Mouse (Mus musculus) lung, embryonic 15.5 days (tissue): ENCODE measurements around the gene Mmachc. TPM values are rescaled to one million over a fixed set of nuclear protein-coding genes. Genes with fewer than 3 reads are reported as not detected.
A peak's percentile ranks its signal among the peaks of the same experiment; 100 is the strongest.
"Not testable (repeated sequence)": the region's sequence is repeated elsewhere in the genome, so short reads cannot be mapped to it uniquely, and the experiment has no call there.

Experiments used
- ATAC-seq: fragments of 200-750 bp; cut with Nextera tagmentation; 2 replicates; pipeline ENCODE4 v1.8.0; 2017; ENCODE audit warnings: moderate number of reproducible peaks, borderline replicate concordance; ENCODE audit not compliant: low FRiP score, low TSS enrichment; ENCODE audit errors: extremely low read depth
- H3K27ac ChIP-seq: fragments of 300-500 bp; sonication (generic); 2 replicates; pipeline ENCODE4 v1.5.1; 2015; ENCODE audit warnings: moderate library complexity, mild to moderate bottlenecking, inconsistent platforms
- H3K27me3 ChIP-seq: fragments of 300-500 bp; sonication (generic); 2 replicates; pipeline ENCODE4 v1.6.1; 2015; ENCODE audit warnings: inconsistent platforms
- H3K36me3 ChIP-seq: fragments of 300-500 bp; sonication (generic); 2 replicates; pipeline ENCODE4 v1.6.1; 2015; ENCODE audit warnings: inconsistent platforms
- H3K4me1 ChIP-seq: fragments of 300-500 bp; sonication (generic); 2 replicates; pipeline ENCODE4 v1.6.1; 2015; ENCODE audit warnings: inconsistent platforms
- H3K4me2 ChIP-seq: fragments of 300-500 bp; sonication (generic); 2 replicates; pipeline ENCODE4 v1.6.1; 2015; ENCODE audit warnings: inconsistent platforms, mild to moderate bottlenecking, moderate library complexity
- H3K4me3 ChIP-seq: fragments of 300-500 bp; sonication (generic); 2 replicates; pipeline ENCODE4 v1.5.1; 2015; ENCODE audit warnings: mild to moderate bottlenecking, inconsistent platforms
- H3K9ac ChIP-seq: fragments of 300-500 bp; sonication (generic); 2 replicates; pipeline ENCODE4 v1.6.1; 2015; ENCODE audit warnings: inconsistent platforms
- H3K9me3 ChIP-seq: fragments of 300-500 bp; sonication (generic); 2 replicates; pipeline ENCODE4 v1.6.1; 2016; ENCODE audit warnings: inconsistent platforms
- WGBS: fragments of 180-500 bp; shearing (Covaris S2); methylation state at CpG from one replicate; pipeline ENCODE4 v1.1.7; 2015; 5-methylcytosine and 5-hydroxymethylcytosine counted together
- polyA plus RNA-seq: library from polyadenylated mRNA; unstranded; fragments of >200 nt; fragmentation: Nextera tagmentation; extraction: Ambion mirVana; gene quantifications from 2 replicates; pipeline ENCODE4 v1.2.1, GENCODE M21; 2015

Gene Mmachc
- polyA plus RNA-seq, 1 experiment from 2014 or later, result 24.7 TPM

DNA sequence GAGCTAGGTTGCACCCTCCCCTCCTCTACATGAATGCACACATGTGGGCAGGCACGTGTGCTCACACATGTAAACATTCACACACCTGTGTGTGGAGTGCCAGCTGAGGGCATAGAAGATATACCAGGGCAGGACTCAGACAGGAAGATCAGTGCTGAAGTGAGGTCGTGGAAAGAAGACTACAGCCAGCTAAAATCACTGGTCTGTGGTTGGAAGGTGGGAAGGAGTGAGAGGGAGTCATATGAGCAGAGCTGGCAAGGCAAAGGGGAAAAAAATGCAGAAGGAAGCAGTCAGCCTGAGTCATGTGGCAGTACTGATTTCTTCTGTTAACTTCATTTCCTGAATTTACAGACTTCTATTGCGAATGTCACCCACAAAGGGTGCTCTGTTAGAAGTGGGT is 40.1 kb downstream of the Mmachc start:
- Histone ChIP-seq H3K4me1 (peaks cover 5% of the 10 kb centered on the region; the same call in 1 of the 2 replicates), H3K9me3 (no peaks in the 10 kb centered on the region), H3K9ac (no peak overlapping the region), H3K4me2 (no peak overlapping the region), H3K27ac (no peak overlapping the region), H3K36me3 (no peaks in the 10 kb centered on the region), H3K27me3 (no peaks in the 10 kb centered on the region), H3K4me3 (no peak overlapping the region)
- WGBS, result 41% methylated on average over 3 of the region's 3 CpGs
- ATAC-seq, result no peak

DNA sequence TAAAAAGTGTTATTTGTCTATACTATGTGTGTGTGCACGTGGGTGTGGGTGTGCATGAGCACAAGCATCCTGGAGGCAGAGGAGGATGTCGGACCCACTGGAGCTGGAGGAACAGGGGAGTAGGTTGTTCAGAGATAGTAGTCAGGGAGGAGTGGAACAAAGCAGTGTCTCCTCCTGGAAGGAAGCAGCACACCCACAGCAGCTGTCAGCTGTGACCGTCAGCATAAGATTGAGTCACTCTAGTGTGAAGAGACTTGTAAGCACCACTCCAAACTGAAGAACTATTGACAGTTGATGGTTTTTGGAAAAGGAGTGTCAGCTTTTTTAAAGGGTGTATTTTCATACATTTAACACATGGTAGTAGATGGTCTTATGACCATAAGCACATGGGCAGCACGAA is 41.6 kb downstream of the Mmachc start:
- Histone ChIP-seq H3K9me3 (no peaks in the 10 kb centered on the region), H3K27me3 (no peaks in the 10 kb centered on the region), H3K4me2 (no peak overlapping the region), H3K4me3 (no peak overlapping the region), H3K36me3 (no peaks in the 10 kb centered on the region), H3K9ac (no peak overlapping the region), H3K27ac (no peak overlapping the region), H3K4me1 (no peaks in the 10 kb centered on the region)
- ATAC-seq, result no peak
- 49% methylated on average over 4 of the region's 4 CpGs for WGBS

DNA sequence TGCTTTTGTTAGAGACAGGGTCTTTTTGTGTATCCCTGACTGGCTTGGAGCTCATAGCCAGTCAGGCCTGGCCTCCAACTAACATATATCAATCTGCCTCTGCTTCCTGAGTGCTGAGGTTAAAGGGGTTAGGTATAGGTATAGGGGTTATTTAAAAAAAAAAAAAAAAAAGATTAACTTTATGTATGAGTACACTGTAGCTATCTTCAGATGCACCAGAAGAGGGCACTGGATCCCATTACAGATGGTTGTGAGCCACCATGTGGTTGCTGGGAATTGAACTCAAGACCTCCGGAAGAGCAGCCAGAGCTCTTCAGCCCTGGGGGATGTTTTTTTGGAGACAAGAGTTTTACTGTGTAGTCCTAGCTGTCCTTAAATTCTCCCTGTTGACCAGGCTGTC is 46.2 kb downstream of the Mmachc start:
- H3K4me1 ChIP-seq, result peaks cover 11% of the 10 kb centered on the region; the same call in 1 of the 2 replicates
- no peak for ATAC-seq
- no peak overlapping the region for H3K9ac ChIP-seq
- H3K4me3 ChIP-seq, result no peak overlapping the region
- 95% methylated on average over 1 of the region's 1 CpGs for whole genome bisulfite sequencing
- H3K9me3 ChIP-seq, result no peaks in the 10 kb centered on the region
- H3K36me3 ChIP-seq, result no peaks in the 10 kb centered on the region
- H3K27ac ChIP-seq, result no peak overlapping the region
- no peaks in the 10 kb centered on the region for H3K27me3 ChIP-seq
- H3K4me2 ChIP-seq, result no peak overlapping the region

DNA sequence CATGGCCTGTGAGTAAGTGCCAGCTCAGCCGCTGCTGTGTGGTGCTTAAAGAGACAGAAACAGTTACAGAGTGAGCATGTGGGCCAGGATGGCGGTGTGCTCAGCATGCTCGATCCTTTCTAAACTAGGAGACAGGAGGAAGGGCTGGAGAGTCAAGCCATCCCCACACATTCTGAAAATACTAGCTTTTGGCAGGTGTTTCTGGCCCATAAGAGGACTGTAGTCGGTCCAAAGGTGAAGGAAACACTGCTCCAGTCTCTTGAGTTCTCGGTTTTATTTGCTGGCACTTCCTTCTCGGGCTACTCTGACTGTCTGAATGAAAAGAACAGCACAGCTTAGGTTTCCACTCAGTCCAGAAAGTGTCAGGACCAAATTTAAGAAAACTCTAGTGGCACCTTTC is 47.4 kb downstream of the Mmachc start:
- H3K4me2 ChIP-seq, result no peak overlapping the region
- H3K9ac ChIP-seq, result no peak overlapping the region
- no peaks in the 10 kb centered on the region for H3K27me3 ChIP-seq
- WGBS, result 64% methylated on average over 6 of the region's 6 CpGs
- no peaks in the 10 kb centered on the region for H3K36me3 ChIP-seq
- H3K27ac ChIP-seq, result no peak overlapping the region
- H3K4me1 ChIP-seq, result peaks cover 11% of the 10 kb centered on the region; the same call in 1 of the 2 replicates
- no peak overlapping the region for H3K4me3 ChIP-seq
- no peak for ATAC-seq
- no peaks in the 10 kb centered on the region for H3K9me3 ChIP-seq

DNA sequence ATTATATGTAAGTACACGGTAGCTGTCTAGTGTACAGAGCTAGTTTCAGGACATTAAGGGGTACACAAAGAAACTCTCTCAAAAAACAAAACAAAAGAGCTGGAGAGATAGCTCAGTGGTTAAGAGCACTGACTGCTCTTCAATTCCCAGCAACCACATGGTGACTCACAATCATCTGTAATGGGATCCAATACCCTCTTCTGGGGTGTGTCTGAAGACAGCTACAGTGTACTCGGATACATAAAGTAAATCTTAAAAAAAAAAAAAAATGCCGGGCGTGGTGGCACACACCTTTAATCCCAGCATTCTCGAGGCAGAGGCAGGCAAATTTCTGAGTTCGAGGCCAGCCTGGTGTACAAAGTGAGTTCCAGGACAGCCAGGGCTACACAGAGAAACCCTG is 48.3 kb downstream of the Mmachc start:
- H3K4me2 ChIP-seq, H3K9me3 ChIP-seq, H3K27me3 ChIP-seq, ATAC-seq, H3K27ac ChIP-seq, H3K4me3 ChIP-seq, H3K9ac ChIP-seq, H3K36me3 ChIP-seq: not testable (repeated sequence)
- 74% methylated on average over 6 of the region's 6 CpGs for whole genome bisulfite sequencing
- H3K4me1 ChIP-seq, result peaks cover 11% of the 10 kb centered on the region; the same call in 1 of the 2 replicates

DNA sequence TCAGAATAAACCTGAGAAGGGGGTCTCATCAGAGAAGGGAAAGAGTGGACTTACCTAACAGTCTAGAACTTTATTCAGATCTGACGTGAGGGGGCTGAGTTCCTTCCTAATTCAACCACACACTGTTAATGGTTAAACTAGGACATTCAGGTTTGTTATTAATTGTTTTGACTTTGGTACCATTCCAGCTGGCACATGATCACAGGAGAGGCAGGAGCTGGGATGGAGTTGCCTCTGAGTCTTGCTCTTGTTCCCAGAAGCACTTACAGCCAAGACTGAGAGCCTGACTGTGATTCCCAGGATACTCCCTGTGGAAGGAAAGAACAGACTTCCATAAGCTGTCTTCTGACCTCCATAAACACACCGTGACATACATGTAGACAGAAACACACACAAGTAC is 48.7 kb downstream of the Mmachc start:
- Histone ChIP-seq H3K27ac (no peak overlapping the region), H3K4me3 (no peak overlapping the region), H3K9me3 (no peaks in the 10 kb centered on the region), H3K36me3 (no peaks in the 10 kb centered on the region), H3K9ac (no peak overlapping the region), H3K4me2 (no peak overlapping the region), H3K4me1 (peaks cover 11% of the 10 kb centered on the region; the same call in 1 of the 2 replicates), H3K27me3 (no peaks in the 10 kb centered on the region)
- ATAC-seq, result peak; percentile 39; the same call in 1 of the 2 replicates
- WGBS, result 30% methylated on average over 2 of the region's 2 CpGs

DNA sequence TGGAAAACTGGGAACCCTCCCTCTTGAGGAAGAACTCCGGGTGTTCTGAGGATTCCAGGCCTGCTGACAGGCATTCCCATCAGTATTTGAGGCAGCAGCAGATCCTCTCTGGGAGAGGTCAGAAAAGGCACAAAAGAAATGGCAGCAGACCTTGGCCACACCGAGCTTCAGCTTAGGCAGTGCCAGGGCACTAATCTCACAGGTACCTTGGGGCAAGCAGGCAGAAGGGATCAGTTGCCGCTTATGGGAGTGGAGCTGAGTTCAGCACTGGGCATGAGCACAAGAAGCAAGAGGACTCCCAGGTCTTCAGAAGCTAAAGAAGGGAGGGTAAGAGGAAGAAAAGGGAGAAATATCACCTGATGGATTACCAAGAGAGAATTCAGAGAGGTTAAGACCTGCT is 50.2 kb downstream of the Mmachc start:
- peaks cover 11% of the 10 kb centered on the region; the same call in 1 of the 2 replicates for H3K4me1 ChIP-seq
- H3K9me3 ChIP-seq, result no peaks in the 10 kb centered on the region
- H3K36me3 ChIP-seq, result no peaks in the 10 kb centered on the region
- no peak overlapping the region for H3K4me3 ChIP-seq
- no peaks in the 10 kb centered on the region for H3K27me3 ChIP-seq
- 50% methylated on average over 3 of the region's 3 CpGs for WGBS
- no peak overlapping the region for H3K9ac ChIP-seq
- H3K27ac ChIP-seq, result no peak overlapping the region
- H3K4me2 ChIP-seq, result no peak overlapping the region
- ATAC-seq, result no peak

DNA sequence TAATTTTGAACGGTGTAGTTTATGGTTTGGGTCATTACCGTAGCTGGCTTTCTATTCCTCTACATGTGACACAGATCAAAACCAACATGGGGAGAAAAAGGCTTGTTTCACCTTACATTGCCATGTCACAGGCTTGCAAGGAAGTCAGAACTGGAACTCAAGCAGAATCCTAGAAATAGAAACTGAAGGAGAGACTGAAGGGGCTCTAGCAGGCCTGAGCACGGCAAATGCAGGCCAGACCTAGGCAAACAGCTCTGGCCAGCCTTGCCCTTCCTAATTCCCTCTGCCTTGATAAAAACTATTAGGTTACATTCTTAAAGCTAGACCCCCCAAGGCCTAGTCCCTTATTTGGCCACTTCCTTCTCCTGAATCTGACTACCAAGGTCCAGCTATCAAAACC is 52.5 kb downstream of the Mmachc start:
- no peaks in the 10 kb centered on the region for H3K27me3 ChIP-seq
- 55% methylated on average over 3 of the region's 3 CpGs for WGBS
- H3K36me3 ChIP-seq, result no peaks in the 10 kb centered on the region
- no peaks in the 10 kb centered on the region for H3K9me3 ChIP-seq
- H3K9ac ChIP-seq, result no peak overlapping the region
- H3K27ac ChIP-seq, result no peak overlapping the region
- no peak overlapping the region for H3K4me2 ChIP-seq
- H3K4me1 ChIP-seq, result peaks cover 11% of the 10 kb centered on the region; the same call in 1 of the 2 replicates
- H3K4me3 ChIP-seq, result no peak overlapping the region
- no peak for ATAC-seq

DNA sequence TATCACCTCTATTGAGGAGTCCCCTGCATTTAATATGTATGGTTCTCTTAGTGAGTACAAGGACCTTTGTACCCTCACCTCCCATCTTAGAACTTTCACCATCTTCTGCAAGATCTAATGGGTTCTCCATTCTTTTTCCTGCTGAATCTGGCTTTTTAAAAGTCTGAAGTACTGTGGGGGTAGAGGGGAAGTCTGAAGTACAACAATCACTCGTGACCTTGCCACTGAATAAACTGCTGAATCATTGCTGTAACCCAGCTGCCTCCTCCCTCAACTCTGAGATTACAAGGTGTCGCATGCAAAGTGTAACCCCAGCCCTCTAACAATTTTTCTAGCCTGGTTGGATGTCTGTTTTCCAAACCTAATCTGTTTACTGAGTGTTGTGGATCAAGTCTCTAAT is 53.1 kb downstream of the Mmachc start:
- H3K4me1 ChIP-seq, result peaks cover 13% of the 10 kb centered on the region
- no peak overlapping the region for H3K27ac ChIP-seq
- H3K27me3 ChIP-seq, result no peaks in the 10 kb centered on the region
- ATAC-seq, result no peak
- H3K4me3 ChIP-seq, result no peak overlapping the region
- no peak overlapping the region for H3K9ac ChIP-seq
- WGBS, result 37% methylated on average over 2 of the region's 2 CpGs
- H3K36me3 ChIP-seq, result no peaks in the 10 kb centered on the region
- H3K9me3 ChIP-seq, result no peaks in the 10 kb centered on the region
- H3K4me2 ChIP-seq, result no peak overlapping the region

DNA sequence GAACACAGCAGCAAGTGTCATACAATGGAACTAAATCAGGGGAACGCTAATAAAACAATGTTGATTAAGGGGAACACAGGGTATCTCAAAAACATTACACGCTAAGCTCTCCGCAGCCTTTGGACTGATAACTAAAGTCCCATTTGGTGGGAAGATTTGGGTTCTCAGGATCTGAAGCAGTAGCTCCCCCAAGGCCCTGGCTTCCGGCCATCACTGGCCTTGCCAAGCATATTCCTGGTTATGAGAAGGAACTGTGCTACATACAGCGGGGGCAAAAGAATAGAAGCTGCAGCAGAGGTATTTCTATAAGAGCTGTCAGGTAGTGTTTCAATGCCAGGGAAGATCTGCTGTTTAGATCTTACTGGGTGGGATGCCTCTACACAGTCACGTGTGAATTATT is 55.0 kb downstream of the Mmachc start:
- no peak overlapping the region for H3K4me2 ChIP-seq
- no peak overlapping the region for H3K9ac ChIP-seq
- H3K9me3 ChIP-seq, result no peaks in the 10 kb centered on the region
- ATAC-seq, result no peak
- peaks cover 8% of the 10 kb centered on the region; the same call in 1 of the 2 replicates for H3K36me3 ChIP-seq
- 75% methylated on average over 6 of the region's 6 CpGs for WGBS
- H3K4me3 ChIP-seq, result no peak overlapping the region
- H3K27ac ChIP-seq, result no peak overlapping the region
- no peaks in the 10 kb centered on the region for H3K27me3 ChIP-seq
- H3K4me1 ChIP-seq, result peaks cover 17% of the 10 kb centered on the region

Other genes with a start within 250 kb of the Mmachc start
- gene Mast2, start 244.2 kb downstream of the Mmachc start, polyA plus RNA-seq, result 14.8 and 16.1 TPM in 2 replicates
- gene Ipp, start 200.9 kb downstream of the Mmachc start, polyA plus RNA-seq, result 14.1 TPM in 2 replicates
- gene Tmem69, start 152.5 kb downstream of the Mmachc start, polyA plus RNA-seq, result 22.8 and 26.7 TPM in 2 replicates
- 28.9 and 33.0 TPM in 2 replicates for gene Gpbp1l1, start 150.7 kb downstream of the Mmachc start, polyA plus RNA-seq
- 6.3 and 9.1 TPM in 2 replicates for gene Ccdc17, start 111.8 kb downstream of the Mmachc start, polyA plus RNA-seq
- gene Nasp, start 80.5 kb downstream of the Mmachc start, polyA plus RNA-seq, result 125 and 131 TPM in 2 replicates
- gene Akr1a1, start 56.7 kb downstream of the Mmachc start, polyA plus RNA-seq, result 820 and 831 TPM in 2 replicates
- gene Prdx1, start 22.9 kb downstream of the Mmachc start, polyA plus RNA-seq, result 1,493 and 1,538 TPM in 2 replicates
- gene Ccdc163, start 103 bp upstream of the Mmachc start, polyA plus RNA-seq, result 31.7 and 33.8 TPM in 2 replicates
- 6.7 and 7.6 TPM in 2 replicates for gene Tesk2, start 12.5 kb upstream of the Mmachc start, polyA plus RNA-seq
- 36.4 and 37.8 TPM in 2 replicates for gene Toe1, start 99.2 kb upstream of the Mmachc start, polyA plus RNA-seq
- 17.2 and 18.6 TPM in 2 replicates for gene Mutyh, start 99.3 kb upstream of the Mmachc start, polyA plus RNA-seq
- 0.52 and 0.71 TPM in 2 replicates for gene Hpdl, start 113.3 kb upstream of the Mmachc start, polyA plus RNA-seq
- gene Zswim5, start 169.0 kb upstream of the Mmachc start, polyA plus RNA-seq, result 0.56 and 0.58 TPM in 2 replicates